Mouse (Mus musculus) spleen, adult 2 months (tissue): Measurements from ENCODE around the gene Rrnad1.

ENCODE experiments used
- CTCF ChIP-seq: fragments of 200-500 bp; IDR thresholded peaks from 2 replicates; pipeline ENCODE4 v1.5.1; 2011; ENCODE audit warnings: mild to moderate bottlenecking, inconsistent platforms; ENCODE audit not compliant: insufficient read depth, insufficient read length, insufficient replicate concordance; ENCODE audit errors: extremely low read depth
- POLR2A ChIP-seq: fragments of 200-500 bp; IDR thresholded peaks from 2 replicates; pipeline ENCODE4 v1.6.1; 2011; ENCODE audit warnings: low read depth, low read length, inconsistent platforms

GRCm38 (mm10) chr3:87949266-87949954, 18.9 kb upstream of the Rrnad1 start:
- TF ChIP-seq CTCF (no peak), POLR2A (no peak)
